ENCODE assay signal across 8 mouse cellular contexts in genomic region chr16:17833321-17833680, GRCm38 (mm10). TPM values are rescaled to one million over a fixed set of nuclear protein-coding genes. Genes with fewer than 3 reads are reported as not detected.
DNase-seq lines count a peak whose midpoint lies in the region; ATAC-seq and TF ChIP-seq lines count a peak whose summit lies in the region.

No protein-coding gene starts in this region.

- WGBS in kidney, embryonic 15.5 days: under 1% methylated on average over 37 of the region's 37 CpGs
- 2% methylated on average over 21 of the region's 37 CpGs for WGBS in hindbrain, embryonic 16.5 days

- no peak overlapping the region for H3ac ChIP-seq in myocyte (ENCODE audit: control insufficient read depth, insufficient read length)

- H3K4me1 ChIP-seq in kidney, embryonic 15.5 days: peaks cover 31% of the 10 kb centered on the region
- H3K4me1 ChIP-seq in hindbrain, embryonic 16.5 days (ENCODE audit: control insufficient read depth, insufficient read depth, low read depth, low read length): peaks cover 26% of the 10 kb centered on the region

- H3K9me3 ChIP-seq in kidney, embryonic 15.5 days (replicated peaks): no peaks in the 10 kb centered on the region
- H3K9me3 ChIP-seq in hindbrain, embryonic 16.5 days (ENCODE audit: control insufficient read depth, low read length): no peaks in the 10 kb centered on the region

- TF ChIP-seq POLR2A in myocyte (IDR thresholded peaks at IDR 0.05; ENCODE audit: insufficient read length, low read depth): no peak

- no peak for DNase-seq in kidney, adult 11 months
- DNase-seq in R1 (ENCODE audit: low read depth, low spot score): peak; percentile 63
- DNase-seq in embryo, embryonic 10.5 days (ENCODE audit: low spot score): peak; percentile 50
- no peak for DNase-seq in thymus, postnatal 10 days (ENCODE audit: low spot score in 2 of 2)
- no peak for DNase-seq in thymus, postnatal 36 days

- no peak overlapping the region for H3K27ac ChIP-seq in kidney, embryonic 15.5 days
- peak overlapping the region; percentile 95 for H3K27ac ChIP-seq in hindbrain, embryonic 16.5 days (ENCODE audit: low read depth, low read length)

- H3K36me3 ChIP-seq in kidney, embryonic 15.5 days: no peaks in the 10 kb centered on the region
- H3K36me3 ChIP-seq in hindbrain, embryonic 16.5 days (ENCODE audit: control insufficient read depth, insufficient read depth, low read length): no peaks in the 10 kb centered on the region
- no peaks in the 10 kb centered on the region for H3K36me3 ChIP-seq in myocyte (ENCODE audit: control insufficient read depth, insufficient read depth)

- peak overlapping the region; percentile 44 for H3K9ac ChIP-seq in kidney, embryonic 15.5 days
- peak overlapping the region; percentile 95 for H3K9ac ChIP-seq in hindbrain, embryonic 16.5 days (ENCODE audit: low read depth, low read length)

- no peak for ATAC-seq in kidney, embryonic 15.5 days (replicated peaks; ENCODE audit: low FRiP score)
- peak; percentile 74 for ATAC-seq in hindbrain, embryonic 16.5 days

- H3K4me3 ChIP-seq in kidney, embryonic 15.5 days (replicated peaks): peak overlapping the region; percentile 62
- peak overlapping the region; percentile 72 for H3K4me3 ChIP-seq in hindbrain, embryonic 16.5 days (ENCODE audit: low read length)
- no peak overlapping the region for H3K4me3 ChIP-seq in myocyte

- H3K4me2 ChIP-seq in kidney, embryonic 15.5 days: peak overlapping the region; percentile 99
- H3K4me2 ChIP-seq in hindbrain, embryonic 16.5 days (ENCODE audit: low read length): peak overlapping the region; percentile 95
- peak overlapping the region; percentile 44 for H3K4me2 ChIP-seq in myocyte (ENCODE audit: low read depth)

- no peaks in the 10 kb centered on the region for H3K79me2 ChIP-seq in myocyte (ENCODE audit: control insufficient read depth, insufficient read depth)

- H3K27me3 ChIP-seq in kidney, embryonic 15.5 days: peaks cover 91% of the 10 kb centered on the region
- peaks cover 20% of the 10 kb centered on the region; the same call in 1 of the 2 replicates for H3K27me3 ChIP-seq in hindbrain, embryonic 16.5 days (replicated peaks; ENCODE audit: control insufficient read depth, insufficient read depth, low read length)
- peaks cover 66% of the 10 kb centered on the region for H3K27me3 ChIP-seq in myocyte (ENCODE audit: control insufficient read depth, insufficient read depth, insufficient read length)

TF ChIP-seq in myocyte, 11 proteins besides CTCF, POLR2A, EP300 and RAD21:
- TF ChIP-seq POLR2AphosphoS2 (IDR thresholded peaks at IDR 0.05; ENCODE audit: insufficient read length, low read depth) (no peak), REST (IDR thresholded peaks at IDR 0.05; ENCODE audit: insufficient read depth, insufficient read length) (no peak), MYOD1 (IDR thresholded peaks at IDR 0.05; ENCODE audit: control insufficient read depth in 1 of 3, insufficient read length in 2 of 3, low read depth in 2 of 3) (no peak), MYOG (IDR thresholded peaks at IDR 0.05; ENCODE audit: control insufficient read depth in 1 of 3, insufficient read depth in 1 of 3, insufficient read length in 2 of 3, low read depth in 2 of 3) (no peak), TCF3 (IDR thresholded peaks at IDR 0.05; ENCODE audit: insufficient read length, low read depth) (no peak), E2F4 (IDR thresholded peaks at IDR 0.05; ENCODE audit: insufficient read depth) (no peak), CEBPB (IDR thresholded peaks at IDR 0.05; ENCODE audit: insufficient read depth, poor library complexity, severe bottlenecking) (no peak), MAX (IDR thresholded peaks at IDR 0.05; ENCODE audit: low read depth) (no peak), USF1 (IDR thresholded peaks at IDR 0.05; ENCODE audit: low read depth) (no peak), SRF (IDR thresholded peaks at IDR 0.05; ENCODE audit: control insufficient read depth, insufficient read length, low read depth) (no peak), TCF12 (IDR thresholded peaks at IDR 0.05; ENCODE audit: insufficient read depth, poor library complexity, severe bottlenecking) (no peak)
TF ChIP-seq in myocyte: peak in this region for 0.

RNA-seq across cellular contexts. Expression of gene B830017H08Rik, which starts 0.4 kb away (rescaled TPM):
- polyA plus RNA-seq in kidney, embryonic 15.5 days (2015; fragmentation: Nextera tagmentation; extraction: Ambion mirVana): 0.26 and 0.27 TPM in 2 replicates
- 3.3 and 3.9 TPM in 2 replicates for polyA plus RNA-seq in hindbrain, embryonic 16.5 days (2015; fragmentation: Nextera tagmentation; extraction: Ambion mirVana)
- 0.02 TPM for polyA plus RNA-seq in myocyte (2012; fragmentation: generic; extraction: Trizol)

RNA-seq across cellular contexts. Expression of gene Car15, which starts 4.9 kb away (rescaled TPM):
- 20.2 and 21.6 TPM in 2 replicates for polyA plus RNA-seq in kidney, embryonic 15.5 days (2015; fragmentation: Nextera tagmentation; extraction: Ambion mirVana)
- polyA plus RNA-seq in hindbrain, embryonic 16.5 days (2015; fragmentation: Nextera tagmentation; extraction: Ambion mirVana): 3.5 and 3.8 TPM in 2 replicates
- polyA plus RNA-seq in myocyte (2012; fragmentation: generic; extraction: Trizol): 1.2 TPM

RNA-seq across cellular contexts. Expression of gene Scarf2, which starts 36.2 kb away (rescaled TPM):
- 10.8 and 12.3 TPM in 2 replicates for polyA plus RNA-seq in kidney, embryonic 15.5 days (2015; fragmentation: Nextera tagmentation; extraction: Ambion mirVana)
- polyA plus RNA-seq in hindbrain, embryonic 16.5 days (2015; fragmentation: Nextera tagmentation; extraction: Ambion mirVana): 1.4 TPM in 2 replicates
- 25.9 TPM for polyA plus RNA-seq in myocyte (2012; fragmentation: generic; extraction: Trizol)

RNA-seq across cellular contexts. Expression of gene Gm20518, which starts 58.2 kb away (rescaled TPM):
- 0.57 and 1.1 TPM in 2 replicates for polyA plus RNA-seq in kidney, embryonic 15.5 days (2015; fragmentation: Nextera tagmentation; extraction: Ambion mirVana)
- polyA plus RNA-seq in hindbrain, embryonic 16.5 days (2015; fragmentation: Nextera tagmentation; extraction: Ambion mirVana): 0.29 and 0.36 TPM in 2 replicates
- 0.08 TPM for polyA plus RNA-seq in myocyte (2012; fragmentation: generic; extraction: Trizol)

Comparison
In these comparisons a context has a peak if more than half of its experiments do, and no peak if none do; other contexts are left out.
1. H3K4me2 ChIP-seq: peak in every context shown above with its lines; median percentile 99 in kidney, embryonic 15.5 days; 95 in hindbrain, embryonic 16.5 days; 44 in myocyte.
2. DNase-seq: peak in R1 (single experiment) and embryo, embryonic 10.5 days (single experiment); none in kidney, adult 11 months (single experiment), thymus, postnatal 10 days (0 of 2) and thymus, postnatal 36 days (0 of 2).